In the genomic region with DNA sequence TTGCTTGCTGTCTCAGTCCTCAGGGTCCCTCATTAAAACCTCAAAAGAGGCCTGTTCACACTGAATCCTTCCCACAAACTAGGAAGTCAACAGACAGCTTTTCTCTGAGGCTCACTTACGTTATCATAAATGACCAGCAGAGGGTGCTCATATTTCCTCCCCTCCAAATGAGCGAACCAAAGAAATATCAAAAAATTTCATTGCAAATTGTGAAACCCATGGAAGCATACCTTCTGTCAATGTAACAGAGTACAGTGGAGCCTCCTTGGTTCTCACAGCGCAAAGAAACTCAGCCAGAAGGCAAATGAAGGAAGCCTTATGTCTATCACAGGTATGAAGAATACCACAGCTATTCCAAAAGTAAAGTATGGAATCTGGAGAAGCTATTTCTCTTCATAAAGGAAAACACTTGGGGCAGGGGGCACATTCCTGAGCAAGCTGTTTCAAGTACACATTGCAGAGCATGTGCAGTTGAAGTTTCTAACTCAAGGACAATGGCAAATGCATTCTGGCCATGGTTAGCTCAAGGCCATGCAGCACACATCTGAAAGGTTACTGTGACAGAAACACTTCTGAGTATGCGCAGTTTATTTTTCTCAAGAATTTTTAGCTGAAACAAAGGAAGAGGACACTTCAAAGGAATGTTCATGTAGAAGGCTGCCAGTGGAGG, we compare ENCODE assay signal across 7 mouse cellular contexts.
DNase-seq lines count a peak whose midpoint lies in the region; ATAC-seq and TF ChIP-seq lines count a peak whose summit lies in the region.

No protein-coding gene starts in this region.

- TF ChIP-seq CTCF in heart, postnatal 0 days (IDR thresholded peaks at IDR 0.05; ENCODE audit: low read depth): peak; percentile 63

- intact Hi-C loops in heart, postnatal 25 days (cut with DNase I): loop anchor here (2.0 to 5.0 kb wide), 4 partner anchors 41 to 149 kb away; partner anchors contain the start of gene Lamb1

- no peaks in the 10 kb centered on the region for H3K9me3 ChIP-seq in heart, postnatal 0 days (replicated peaks; ENCODE audit: control insufficient read depth, low read length)
- H3K9me3 ChIP-seq in intestine, embryonic 14.5 days (ENCODE audit: control insufficient read depth, low read length): no peaks in the 10 kb centered on the region

- no peak overlapping the region for H3K9ac ChIP-seq in heart, postnatal 0 days (replicated peaks; ENCODE audit: low read depth, low read length)
- H3K9ac ChIP-seq in intestine, embryonic 14.5 days (ENCODE audit: low read length): no peak overlapping the region

- H3K4me3 ChIP-seq in heart, postnatal 0 days (ENCODE audit: low read depth, low read length): no peak overlapping the region
- no peak overlapping the region for H3K4me3 ChIP-seq in intestine, embryonic 14.5 days (ENCODE audit: low read depth, low read length)

- no peak for ATAC-seq in heart, postnatal 0 days (ENCODE audit: insufficient read depth, low read depth)
- peak; percentile 75 for ATAC-seq in intestine, embryonic 14.5 days (replicated peaks; ENCODE audit: low FRiP score, low TSS enrichment, low read depth)
- ATAC-seq in megakaryocyte progenitor cell, adult 5-6 weeks (replicated peaks; ENCODE audit: poor library complexity): peak; percentile 65

- H3K27ac ChIP-seq in heart, postnatal 0 days (ENCODE audit: low read depth): no peak overlapping the region
- no peak overlapping the region for H3K27ac ChIP-seq in intestine, embryonic 14.5 days (ENCODE audit: low read depth)

- no peak for TF ChIP-seq EP300 in heart, postnatal 0 days (IDR thresholded peaks at IDR 0.05; ENCODE audit: low read depth)

- H3K4me1 ChIP-seq in heart, postnatal 0 days (ENCODE audit: control insufficient read depth, insufficient read depth): no peaks in the 10 kb centered on the region
- peaks cover 12% of the 10 kb centered on the region; the same call in 1 of the 2 replicates for H3K4me1 ChIP-seq in intestine, embryonic 14.5 days (replicated peaks; ENCODE audit: control insufficient read depth, insufficient read depth, low read length)

- DNase-seq in heart, postnatal 0 days (ENCODE audit: low spot score): peak; percentile 70
- no peak for DNase-seq in heart, postnatal 25 days (ENCODE audit: low spot score)
- DNase-seq in urinary bladder, postnatal 14 days (ENCODE audit: low spot score): peak; percentile 39
- no peak for DNase-seq in urinary bladder, adult 2 months (ENCODE audit: low spot score)
- DNase-seq in intestine, embryonic 14.5 days (ENCODE audit: low spot score): no peak
- no peak for DNase-seq in gastrocnemius, postnatal 10 days

- H3K27me3 ChIP-seq in heart, postnatal 0 days (ENCODE audit: control insufficient read depth, insufficient read depth, low read length): no peaks in the 10 kb centered on the region
- H3K27me3 ChIP-seq in intestine, embryonic 14.5 days (replicated peaks; ENCODE audit: control insufficient read depth, insufficient read depth, low read length): no peaks in the 10 kb centered on the region

- H3K36me3 ChIP-seq in heart, postnatal 0 days (replicated peaks; ENCODE audit: control insufficient read depth, insufficient read depth, low read length): no peaks in the 10 kb centered on the region
- no peaks in the 10 kb centered on the region for H3K36me3 ChIP-seq in intestine, embryonic 14.5 days (ENCODE audit: control insufficient read depth, insufficient read depth, low read length)

- H3K4me2 ChIP-seq in heart, postnatal 0 days (ENCODE audit: low read depth, low read length): no peak overlapping the region
- H3K4me2 ChIP-seq in intestine, embryonic 14.5 days (ENCODE audit: low read length): no peak overlapping the region

- 60% methylated on average over 4 of the region's 4 CpGs for WGBS in heart, postnatal 0 days
- WGBS in intestine, embryonic 14.5 days: 40% methylated on average over 4 of the region's 4 CpGs

Comparison
In these comparisons a context has a peak if more than half of its experiments do, and no peak if none do; other contexts are left out.
1. DNase-seq: peak in heart, postnatal 0 days (single experiment) and urinary bladder, postnatal 14 days (single experiment); none in heart, postnatal 25 days (single experiment), urinary bladder, adult 2 months (single experiment), intestine, embryonic 14.5 days (single experiment) and gastrocnemius, postnatal 10 days (single experiment).